Mouse (Mus musculus) midbrain, embryonic 14.5 days (tissue): ENCODE data around the gene Tmx2. TPM values are rescaled to one million over a fixed set of nuclear protein-coding genes. Genes with fewer than 3 reads are reported as not detected.
"Not testable (repeated sequence)": the region's sequence is repeated elsewhere in the genome, so short reads cannot be mapped to it uniquely, and the experiment has no call there.

ENCODE experiments used
- ATAC-seq: fragments of 200-750 bp; cut with Nextera tagmentation; 2 replicates; pipeline ENCODE4 v1.8.0; 2017; ENCODE audit warnings: moderate number of reproducible peaks, moderate library complexity; ENCODE audit not compliant: low FRiP score, low TSS enrichment
- DNase-seq: peaks from one replicate; pipeline ENCODE4 v3.0.0-alpha.2; 2015
- H3K27ac ChIP-seq: fragments of 300-500 bp; sonication (generic); replicated peaks from 2 replicates; pipeline ENCODE4 v1.5.1; 2014; ENCODE audit warnings: mild to moderate bottlenecking, low read depth, low read length, moderate library complexity
- H3K27me3 ChIP-seq: fragments of 300-500 bp; sonication (generic); 2 replicates; pipeline ENCODE4 v1.6.1; 2014; ENCODE audit warnings: low read length, control low read depth, mixed read lengths; ENCODE audit not compliant: control insufficient read depth, insufficient read depth
- H3K36me3 ChIP-seq: fragments of 300-500 bp; sonication (generic); 2 replicates; pipeline ENCODE4 v1.6.1; 2014; ENCODE audit warnings: low read length, control low read depth; ENCODE audit not compliant: control insufficient read depth, insufficient read depth
- H3K4me1 ChIP-seq: fragments of 300-500 bp; sonication (generic); 2 replicates; pipeline ENCODE4 v1.6.1; 2014; ENCODE audit warnings: mild to moderate bottlenecking, antibody characterized with exemption, low read length, control low read depth; ENCODE audit not compliant: control insufficient read depth, insufficient read depth
- H3K4me2 ChIP-seq: fragments of 300-500 bp; sonication (generic); 2 replicates; pipeline ENCODE4 v1.6.1; 2014; ENCODE audit warnings: mild to moderate bottlenecking, low read length, moderate library complexity
- H3K4me3 ChIP-seq: fragments of 300-500 bp; sonication (generic); replicated peaks from 2 replicates; pipeline ENCODE4 v1.5.1; 2014; ENCODE audit warnings: low read depth, low read length
- H3K9ac ChIP-seq: fragments of 300-500 bp; sonication (generic); replicated peaks from 2 replicates; pipeline ENCODE4 v1.6.1; 2014; ENCODE audit warnings: mild to moderate bottlenecking, low read length, moderate library complexity
- H3K9me3 ChIP-seq: fragments of 300-500 bp; sonication (generic); 2 replicates; pipeline ENCODE4 v1.6.1; 2016; ENCODE audit warnings: low read length, control low read depth, mixed read lengths; ENCODE audit not compliant: control insufficient read depth
- WGBS: fragments of 180-500 bp; shearing (Covaris S2); extraction: QIAGEN DNeasy Blood & Tissue Kit; methylation state at CpG from one replicate; pipeline ENCODE4 v1.1.7; 2014; 5-methylcytosine and 5-hydroxymethylcytosine counted together
- polyA plus RNA-seq: library from polyadenylated mRNA; unstranded; fragments of >200 nt; fragmentation: Nextera tagmentation; extraction: Ambion mirVana; gene quantifications from 2 replicates; pipeline ENCODE4 v1.2.1, GENCODE M21; 2014

Gene Tmx2
- polyA plus RNA-seq, 1 experiment from 2014 or later = 277 TPM

DNA sequence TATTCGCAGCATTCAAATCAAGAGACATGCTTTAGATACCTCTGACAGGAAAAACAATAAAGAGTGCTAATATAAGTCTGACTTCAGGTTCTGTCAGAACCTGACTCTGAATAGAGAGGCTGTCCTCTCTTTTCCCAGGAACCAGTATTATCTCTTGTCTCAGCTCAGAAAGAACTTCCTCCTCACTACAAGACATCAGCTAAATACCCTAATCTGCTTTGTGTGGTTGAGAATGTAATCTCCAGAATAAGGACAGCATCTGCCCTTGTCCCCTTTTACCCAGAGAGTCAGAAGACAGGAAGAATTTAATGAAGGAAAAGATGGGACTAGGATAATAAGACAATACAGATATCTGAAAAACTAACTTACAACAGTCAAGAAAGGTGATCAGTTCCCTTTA lies 24.6 kb upstream of the Tmx2 start:
- no peak overlapping the region for H3K4me2 ChIP-seq
- 88% methylated on average over 1 of the region's 1 CpGs for WGBS
- no peak overlapping the region for H3K9ac ChIP-seq
- peaks cover 47% of the 10 kb centered on the region for H3K36me3 ChIP-seq
- DNase-seq = no peak
- no peak overlapping the region for H3K4me3 ChIP-seq
- no peaks in the 10 kb centered on the region for H3K4me1 ChIP-seq
- H3K9me3 ChIP-seq = no peaks in the 10 kb centered on the region
- ATAC-seq = no peak
- no peak overlapping the region for H3K27ac ChIP-seq
- H3K27me3 ChIP-seq = no peaks in the 10 kb centered on the region

DNA sequence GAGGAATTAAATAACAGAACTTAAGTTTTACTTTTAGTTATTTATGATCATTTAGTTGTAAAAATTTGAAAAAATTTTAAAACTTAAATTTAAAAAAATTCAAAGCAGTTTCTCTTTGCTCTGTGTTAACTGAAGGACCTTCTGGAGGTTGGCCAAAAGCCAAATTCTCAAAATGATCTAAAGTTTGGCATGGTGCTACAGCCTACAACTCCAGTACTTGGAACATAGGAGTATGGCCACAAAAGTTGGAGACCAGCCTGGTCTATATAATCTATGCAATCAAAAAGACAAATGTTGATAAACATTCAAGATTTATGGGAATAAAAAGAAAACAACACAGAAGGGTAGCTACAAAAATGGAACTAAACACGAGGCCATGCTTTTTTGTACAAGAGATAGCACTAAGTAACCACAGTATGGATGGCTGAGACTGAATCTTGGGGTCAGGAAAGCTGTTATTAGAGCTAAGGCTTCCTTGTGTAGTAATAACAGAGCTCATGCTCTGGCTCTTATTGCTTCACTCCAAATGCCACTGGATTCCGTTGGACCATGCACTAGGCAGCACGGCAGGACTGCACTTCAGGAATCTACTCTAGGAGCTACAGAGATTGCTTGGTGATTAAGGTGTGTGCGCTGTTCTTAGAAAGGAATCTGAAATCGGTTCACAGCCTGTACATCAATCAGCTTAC lies 16.2 kb upstream of the Tmx2 start:
- Histone ChIP-seq H3K4me2 (no peak overlapping the region), H3K9me3 (no peaks in the 10 kb centered on the region), H3K4me3 (no peak overlapping the region), H3K4me1 (no peaks in the 10 kb centered on the region), H3K9ac (no peak overlapping the region), H3K27ac (no peak overlapping the region), H3K36me3 (peaks cover 71% of the 10 kb centered on the region), H3K27me3 (no peaks in the 10 kb centered on the region)
- ATAC-seq = no peak
- no peak for DNase-seq
- 95% methylated on average over 5 of the region's 5 CpGs for whole genome bisulfite sequencing

DNA sequence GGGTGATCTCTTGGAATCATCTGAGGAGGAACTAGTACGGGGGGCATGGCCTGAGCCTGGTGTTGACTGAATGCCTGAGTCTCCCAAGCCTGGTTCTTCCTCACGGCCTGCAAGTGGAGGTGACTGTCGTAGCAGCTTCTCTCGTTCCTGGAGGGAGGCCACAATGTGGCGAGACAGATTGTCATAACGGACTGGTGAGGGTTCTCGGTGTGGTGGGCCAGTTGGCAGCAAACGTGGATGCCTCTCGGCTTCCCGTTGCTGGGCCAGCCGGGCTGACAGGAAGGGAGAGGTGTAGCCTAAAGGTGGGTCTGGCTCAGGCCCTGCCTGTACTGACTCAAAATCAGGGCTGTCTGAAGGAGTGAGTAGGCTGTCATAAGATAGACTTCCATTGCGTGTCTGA lies 11.1 kb upstream of the Tmx2 start:
- ATAC-seq (no peak), DNase-seq (no peak)
- Histone ChIP-seq H3K27me3 (no peaks in the 10 kb centered on the region), H3K9ac (no peak overlapping the region), H3K4me3 (no peak overlapping the region), H3K9me3 (no peaks in the 10 kb centered on the region), H3K27ac (no peak overlapping the region), H3K36me3 (peaks cover 91% of the 10 kb centered on the region), H3K4me1 (no peaks in the 10 kb centered on the region), H3K4me2 (no peak overlapping the region)
- 93% methylated on average over 12 of the region's 12 CpGs for WGBS

GRCm38 (mm10) chr2:84688080-84688844 lies 9.3 kb upstream of the Tmx2 start:
- no peak overlapping the region for H3K9ac ChIP-seq
- no peaks in the 10 kb centered on the region for H3K9me3 ChIP-seq
- DNase-seq (no peak), ATAC-seq (no peak)
- no peak overlapping the region for H3K4me3 ChIP-seq
- no peak overlapping the region for H3K4me2 ChIP-seq
- H3K36me3 ChIP-seq = peaks cover 80% of the 10 kb centered on the region
- no peaks in the 10 kb centered on the region for H3K27me3 ChIP-seq
- no peak overlapping the region for H3K27ac ChIP-seq
- no peaks in the 10 kb centered on the region for H3K4me1 ChIP-seq
- whole genome bisulfite sequencing = 84% methylated on average over 2 of the region's 2 CpGs

- ATAC-seq (no peak), DNase-seq (no peak)
- 92% methylated on average over 6 of the region's 6 CpGs for WGBS
- H3K4me3 ChIP-seq = no peak overlapping the region
- no peak overlapping the region for H3K27ac ChIP-seq
- H3K9me3 ChIP-seq = no peaks in the 10 kb centered on the region
- H3K4me2 ChIP-seq = no peak overlapping the region
- no peak overlapping the region for H3K9ac ChIP-seq
- peaks cover 7% of the 10 kb centered on the region; the same call in 1 of the 2 replicates for H3K4me1 ChIP-seq
- H3K27me3 ChIP-seq = no peaks in the 10 kb centered on the region
- peaks cover 43% of the 10 kb centered on the region for H3K36me3 ChIP-seq
These were observed 3.8 kb upstream of the Tmx2 start for GRCm38 (mm10) chr2:84682605-84683183.

GRCm38 (mm10) chr2:84677968-84678880 lies 716 bp downstream of the Tmx2 start, which contains the start of the genes Gm28635 and Med19:
Gene Gm28635, minus strand, starts transcription at chr2:84678041.
Gene Med19, plus strand, starts transcription at chr2:84678402.
- Histone ChIP-seq H3K27me3 (no peaks in the 10 kb centered on the region), H3K4me1 (peaks cover 17% of the 10 kb centered on the region), H3K27ac (peak within 1 kb of the TSS; percentile 73), H3K9ac (peak within 1 kb of the TSS; percentile 74), H3K4me2 (peak within 1 kb of the TSS; percentile 78), H3K9me3 (no peaks in the 10 kb centered on the region), H3K4me3 (peak within 1 kb of the TSS; percentile 97), H3K36me3 (peaks cover 42% of the 10 kb centered on the region)
- DNase-seq (peak; percentile 99), ATAC-seq (peak; percentile 99)
- under 1% methylated on average over 44 of the region's 44 CpGs for WGBS

GRCm38 (mm10) chr2:84677270-84677967 lies 1.5 kb downstream of the Tmx2 start:
- Histone ChIP-seq H3K36me3 (peaks cover 46% of the 10 kb centered on the region), H3K27me3 (no peaks in the 10 kb centered on the region), H3K4me3 (peak overlapping the region; percentile 52), H3K27ac (peak overlapping the region; percentile 73), H3K4me2 (peak overlapping the region; percentile 78), H3K4me1 (peaks cover 17% of the 10 kb centered on the region), H3K9ac (peak overlapping the region; percentile 53), H3K9me3 (no peaks in the 10 kb centered on the region)
- 11% methylated on average over 22 of the region's 22 CpGs for WGBS
- DNase-seq (peak; percentile 67), ATAC-seq (peak; percentile 69)

GRCm38 (mm10) chr2:84671535-84671934 lies 7.4 kb downstream of the Tmx2 start:
- not testable (repeated sequence) for H3K27me3 ChIP-seq, ATAC-seq, DNase-seq, H3K4me1 ChIP-seq, H3K27ac ChIP-seq, H3K9ac ChIP-seq, H3K9me3 ChIP-seq
- Histone ChIP-seq H3K36me3 (peaks cover 44% of the 10 kb centered on the region), H3K4me2 (peak overlapping the region; percentile 77), H3K4me3 (peak overlapping the region; percentile 91; the same call in 1 of the 2 replicates)
- 68% methylated on average over 4 of the region's 5 CpGs for WGBS
